Mouse (Mus musculus) Muller cell, postnatal 12 days (primary cell): ENCODE measurements around the gene Ank.
"Not testable (repeated sequence)": the region's sequence is repeated elsewhere in the genome, so short reads cannot be mapped to it uniquely, and the experiment has no call there.

Source experiments
- DNase-seq: peaks from one replicate; pipeline ENCODE4 v3.0.0-alpha.2; 2015; ENCODE audit errors: inconsistent ontology term

Ank gene

GRCm38 (mm10) chr15:27466131-27467080, at the start of gene Ank:
Ank (plus strand) TSS chr15:27466677.
- DNase-seq: peak; percentile 89

GRCm38 (mm10) chr15:27418566-27419331, 47.7 kb upstream of the Ank start:
- peak; percentile 26 for DNase-seq

GRCm38 (mm10) chr15:27421531-27421930, 44.9 kb upstream of the Ank start:
- DNase-seq: no peak

DNA sequence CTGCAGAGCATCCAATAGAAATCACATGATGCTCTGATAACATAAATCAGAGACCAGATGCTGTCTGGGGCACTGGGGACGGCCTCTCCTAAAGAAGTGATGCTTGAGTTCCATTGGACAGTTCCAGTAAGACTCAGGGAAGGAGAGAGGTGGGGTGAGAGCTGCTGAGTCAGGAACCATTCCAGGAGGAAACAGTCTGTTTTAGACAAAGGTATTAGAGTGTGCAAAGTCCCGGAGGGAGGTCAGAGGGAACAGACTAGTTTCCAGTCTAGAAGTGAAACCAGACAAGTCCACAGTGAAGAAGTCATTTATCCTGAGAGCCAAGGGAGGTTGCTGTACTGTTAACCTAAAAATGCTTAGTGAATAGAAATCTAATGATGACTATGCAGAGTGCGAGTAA, 38.9 kb upstream of the Ank start:
- no peak for DNase-seq

DNA sequence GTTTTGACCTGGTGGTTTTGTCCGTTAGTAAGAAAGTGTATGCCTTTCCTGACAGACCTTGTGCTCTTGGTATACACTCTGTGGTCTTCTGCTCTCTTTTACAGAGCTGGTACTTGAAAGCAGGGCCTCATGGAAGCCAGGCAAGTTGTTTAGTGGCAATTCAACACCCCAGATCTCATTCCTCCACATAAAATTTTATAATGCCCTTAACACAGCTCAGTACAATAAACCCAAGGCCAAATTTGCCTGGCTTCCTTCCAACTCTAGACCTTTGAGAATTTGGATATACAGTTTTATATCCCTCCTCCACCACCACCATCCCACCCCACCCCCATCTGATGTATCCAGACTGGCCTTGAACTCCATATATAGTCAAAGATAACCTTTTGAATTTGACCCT, 36.2 kb upstream of the Ank start:
- no peak for DNase-seq

GRCm38 (mm10) chr15:27432851-27433615, 33.4 kb upstream of the Ank start:
- DNase-seq: no peak

DNA sequence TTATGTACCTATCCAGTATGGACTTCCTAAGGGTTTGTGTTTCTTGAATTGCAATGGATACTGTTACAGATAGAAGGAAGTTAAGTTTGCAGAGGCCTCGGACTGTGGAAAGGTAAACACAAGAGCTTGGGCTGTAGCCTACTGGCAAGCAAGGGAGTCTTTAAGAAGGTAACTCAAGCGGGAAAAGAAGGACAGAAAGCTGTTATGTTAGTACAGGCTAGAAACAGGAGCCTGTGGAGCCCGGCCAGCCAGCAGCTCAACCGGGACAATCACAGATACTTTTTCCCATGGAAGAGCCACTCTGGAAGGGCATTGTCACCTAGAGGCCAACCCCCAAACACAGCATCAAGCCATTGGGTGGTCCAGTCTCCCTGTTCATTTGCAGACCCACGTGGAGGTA, 31.1 kb upstream of the Ank start:
- DNase-seq: no peak

DNA sequence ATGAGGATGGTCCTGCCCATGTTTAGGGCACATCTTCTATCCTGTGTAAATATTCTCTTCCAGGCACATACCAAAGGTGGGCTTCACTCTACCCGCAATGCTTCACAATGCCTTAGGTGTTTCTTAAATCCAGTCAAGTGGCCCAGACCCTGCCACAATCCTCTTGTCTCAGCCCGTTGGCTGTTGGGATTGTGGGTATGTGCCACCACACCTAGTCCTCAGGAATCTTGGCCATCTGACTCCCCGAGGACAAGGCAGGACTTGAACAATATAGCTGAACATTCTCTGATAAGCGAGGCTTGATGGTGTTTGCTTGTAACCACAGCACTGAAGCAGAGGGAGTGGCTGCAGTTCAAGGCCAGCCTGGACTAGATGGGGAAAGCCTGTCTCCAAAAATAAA, 30.3 kb upstream of the Ank start:
- no peak for DNase-seq

DNA sequence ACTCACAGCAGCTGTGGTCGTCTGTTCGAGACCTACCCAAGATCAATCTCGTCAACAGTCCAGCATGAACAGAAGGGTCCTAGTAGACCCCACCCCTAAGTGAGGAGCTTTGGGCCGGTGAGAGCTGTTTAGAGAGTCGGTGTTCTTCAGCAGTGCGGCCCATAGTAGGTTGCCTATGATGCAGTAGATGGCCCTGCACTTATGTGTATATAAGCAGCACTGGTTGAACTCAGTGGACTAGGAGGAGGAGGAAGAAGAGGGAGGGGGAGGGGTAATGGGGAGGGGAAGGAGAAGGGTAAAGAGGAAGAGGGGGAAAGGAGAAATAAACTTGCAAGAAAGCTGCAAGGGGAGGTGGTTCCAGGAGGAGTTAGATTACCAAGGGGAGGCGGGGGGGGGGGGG, 25.4 kb upstream of the Ank start:
- DNase-seq: no peak

GRCm38 (mm10) chr15:27441529-27441928, 24.9 kb upstream of the Ank start:
- no peak for DNase-seq

- no peak for DNase-seq
These were observed 24.5 kb upstream of the Ank start for GRCm38 (mm10) chr15:27441951-27442350.

DNA sequence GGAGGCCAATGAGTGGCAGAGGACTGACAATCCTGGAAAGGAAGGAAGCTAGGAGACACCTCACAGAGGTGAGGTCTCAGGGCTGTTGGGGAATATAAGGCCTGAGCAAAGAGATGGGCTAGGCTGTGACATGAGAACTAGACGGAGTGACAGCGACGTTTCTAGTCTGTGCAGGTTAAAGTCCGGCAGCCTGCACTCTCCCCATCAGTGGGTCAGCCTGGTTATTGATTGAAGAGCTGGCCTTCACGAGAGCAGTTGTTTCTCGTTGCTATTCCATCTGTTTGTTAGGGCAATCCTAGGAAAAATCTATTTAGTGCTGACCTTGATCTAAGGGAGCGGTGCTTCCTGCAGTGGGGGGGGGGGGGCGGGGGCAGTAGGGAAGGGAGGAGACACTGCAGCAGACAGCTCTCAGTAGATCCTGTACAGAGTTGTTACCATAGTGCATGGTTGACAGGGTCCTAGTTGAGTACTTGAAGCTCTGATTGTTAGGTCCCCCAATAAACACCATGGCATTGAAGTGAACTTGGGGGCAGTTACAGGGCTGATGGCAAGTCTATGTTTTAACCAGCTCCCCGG, 21.6 kb upstream of the Ank start:
- DNase-seq: no peak

GRCm38 (mm10) chr15:27450689-27451088, 15.8 kb upstream of the Ank start:
- DNase-seq: no peak

DNA sequence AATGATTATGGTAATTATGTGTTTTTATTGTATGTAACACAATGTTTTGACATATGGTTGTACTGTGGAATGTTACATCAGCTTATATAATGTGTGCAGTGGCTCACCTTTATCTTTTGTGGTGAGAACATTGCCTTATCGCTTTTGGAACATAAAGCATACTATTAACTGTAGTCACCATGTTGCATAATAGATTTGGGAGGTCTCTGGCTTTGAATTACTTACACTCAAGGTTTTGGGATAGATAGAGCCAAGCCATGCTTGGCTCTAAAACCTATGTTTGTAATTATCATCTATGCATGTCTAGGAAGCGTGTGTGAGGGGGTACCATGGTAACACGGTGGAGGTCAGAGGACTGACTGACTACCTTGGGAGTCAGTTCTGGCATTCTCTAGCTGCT, 14.7 kb upstream of the Ank start:
- no peak for DNase-seq

DNA sequence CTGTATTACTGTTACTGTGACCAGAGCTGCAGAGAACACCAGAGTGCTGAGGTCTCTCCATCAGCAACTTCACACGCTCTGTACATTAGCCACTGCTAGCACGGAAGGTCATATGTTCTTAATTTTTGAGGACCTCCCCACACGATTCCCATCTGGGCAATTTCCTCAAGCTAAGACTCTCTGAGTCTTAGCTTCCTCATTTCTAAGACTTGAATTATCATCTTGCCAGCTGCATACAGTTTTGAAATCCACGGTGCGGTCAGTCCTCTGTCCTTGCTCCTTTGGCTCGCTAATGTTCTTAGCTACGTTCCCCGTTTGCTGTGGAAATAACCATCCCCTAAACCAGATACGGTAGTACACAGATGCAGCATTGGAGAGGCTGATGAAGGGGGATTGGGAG, 14.0 kb upstream of the Ank start:
- no peak for DNase-seq

DNA sequence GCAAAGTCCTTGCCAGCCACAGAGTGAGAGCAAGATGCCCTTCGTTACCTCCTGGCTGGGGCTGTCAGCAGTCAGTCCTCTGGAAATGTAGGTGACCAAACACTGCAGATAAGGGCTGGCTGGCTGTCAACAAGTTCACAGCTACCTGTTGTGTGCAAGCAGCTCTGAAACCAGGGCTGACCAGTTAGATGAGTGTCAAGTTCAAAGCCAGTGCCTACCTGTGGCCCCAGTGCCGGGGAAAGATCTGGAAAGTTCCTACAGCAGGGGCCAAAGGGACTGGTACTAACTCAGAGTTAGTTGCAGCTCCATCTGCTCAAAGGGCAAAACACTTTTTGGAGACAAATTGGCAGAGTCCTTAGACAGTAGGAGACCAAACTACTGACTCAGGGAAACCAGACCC, 9.5 kb upstream of the Ank start:
- no peak for DNase-seq

DNA sequence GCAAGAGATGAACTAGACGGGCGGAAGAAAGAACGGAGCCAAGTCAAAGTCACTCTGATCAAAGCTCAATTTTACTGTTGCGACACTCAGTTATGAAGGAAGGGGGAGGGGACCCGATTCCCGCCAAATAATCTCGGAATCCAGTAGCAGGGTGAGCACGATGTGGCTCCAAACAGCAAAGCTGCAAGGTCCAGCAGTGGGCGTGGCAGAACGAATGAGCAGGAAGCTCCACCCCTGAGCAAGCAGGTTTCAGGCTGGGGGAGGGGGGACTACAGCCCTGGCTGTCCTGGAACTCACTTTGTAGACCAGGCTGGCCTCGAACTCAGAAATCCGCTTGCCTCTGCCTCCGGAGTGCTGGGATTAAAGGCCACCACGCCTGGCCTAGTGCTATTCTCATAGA, 6.7 kb upstream of the Ank start:
- not testable (repeated sequence) for DNase-seq

GRCm38 (mm10) chr15:27461336-27462245, 4.9 kb upstream of the Ank start:
- DNase-seq: peak; percentile 23

GRCm38 (mm10) chr15:27463876-27464275, 2.6 kb upstream of the Ank start:
- no peak for DNase-seq

GRCm38 (mm10) chr15:27465391-27466005, 979 bp upstream of the Ank start:
- peak; percentile 49 for DNase-seq
